Mouse (Mus musculus) liver, embryonic 14 days (tissue): ENCODE results near the gene Gm5767. TPM values are rescaled to one million over a fixed set of nuclear protein-coding genes. Genes with fewer than 3 reads are reported as not detected.

Experiments used
- polyA plus RNA-seq: library from polyadenylated mRNA; depleted of rRNA; stranded (reverse); fragments of >200 nt; gene quantifications from 2 replicates; pipeline ENCODE4 v1.2.3, GENCODE M21; 2012; rRNA removed

Gm5767 gene
- polyA plus RNA-seq: 0.08 TPM in 1 of 2 replicates, not detected in the other

GRCm38 (mm10) chr16:8680470-8680869 lies at the start of gene Gm5767:
TSS of gene Gm5767 (plus strand) at chr16:8680770.

GRCm38 (mm10) chr16:8637217-8638051 lies 43.1 kb upstream of the Gm5767 start, which contains the start of the genes Pmm2 and Tmem186:
TSS of gene Pmm2 (plus strand) at chr16:8637674.
TSS of gene Tmem186 (minus strand) at chr16:8637712.

GRCm38 (mm10) chr16:8671551-8672349 lies 8.8 kb upstream of the Gm5767 start, which contains the start of gene Carhsp1:
TSS of gene Carhsp1 (minus strand) at chr16:8672155.

Other genes starting within 250 kb of the Gm5767 start
- 7.9 and 8.2 TPM in 2 replicates for gene Mettl22, start 210.0 kb upstream of the Gm5767 start, polyA plus RNA-seq
- 11.9 and 13.3 TPM in 2 replicates for gene Abat, start 167.3 kb upstream of the Gm5767 start, polyA plus RNA-seq
- 20.4 and 25.1 TPM in 2 replicates for gene Pmm2, start 43.1 kb upstream of the Gm5767 start, polyA plus RNA-seq
- 6.8 and 8.4 TPM in 2 replicates for gene Tmem186, start 43.1 kb upstream of the Gm5767 start, polyA plus RNA-seq
- 32.7 and 39.8 TPM in 2 replicates for gene Carhsp1, start 8.6 kb upstream of the Gm5767 start, polyA plus RNA-seq
- gene Usp7, start 111.5 kb downstream of the Gm5767 start, polyA plus RNA-seq: 55.5 and 63.2 TPM in 2 replicates
- gene 1810013L24Rik, start 149.3 kb downstream of the Gm5767 start, polyA plus RNA-seq: 14.6 and 18.1 TPM in 2 replicates